Mouse (Mus musculus): Measurements from ENCODE around the gene F830045P16Rik.

GRCm38 (mm10) chr2:129525644-129526043 is 10.8 kb downstream of the F830045P16Rik start:
- no peak for TF ChIP-seq CTCF (IDR thresholded peaks at IDR 0.05; ENCODE audit: borderline replicate concordance, control insufficient read depth, extremely low read depth, insufficient read depth, low read length, poor library complexity)
- TF ChIP-seq POLR2A (IDR thresholded peaks at IDR 0.05; ENCODE audit: control insufficient read depth, extremely low read depth, insufficient read depth, low read length, poor library complexity), result no peak

Data from thymus, adult 2 months (tissue).